Mouse (Mus musculus) myocyte (in vitro differentiated cells): Measurements from ENCODE around the gene Cntln. TPM values are rescaled to one million over a fixed set of nuclear protein-coding genes. Genes with fewer than 3 reads are reported as not detected.
A peak's percentile ranks its signal among the peaks of the same experiment; 100 is the strongest.

Experiments used
- H3K27me3 ChIP-seq: one replicate; pipeline ENCODE4 v1.6.1; 2011; ENCODE audit not compliant: control insufficient read depth, insufficient read depth, insufficient read length
- H3K36me3 ChIP-seq: one replicate; pipeline ENCODE4 v1.6.1; 2011; ENCODE audit not compliant: control insufficient read depth, insufficient read depth
- H3K4me2 ChIP-seq: one replicate; pipeline ENCODE4 v1.6.1; 2011; ENCODE audit warnings: low read depth, control low read depth
- H3K4me3 ChIP-seq: one replicate; pipeline ENCODE4 v1.5.1; 2011; ENCODE audit warnings: mild to moderate bottlenecking, control low read depth, moderate library complexity
- H3K79me2 ChIP-seq: one replicate; pipeline ENCODE4 v1.6.1; 2011; ENCODE audit not compliant: control insufficient read depth, insufficient read depth
- H3ac ChIP-seq: one replicate; pipeline ENCODE4 v1.6.1; 2011; ENCODE audit not compliant: control insufficient read depth, insufficient read length
- CEBPB ChIP-seq: IDR thresholded peaks from 2 replicates; pipeline ENCODE4 v1.6.1; 2011; ENCODE audit warnings: mild to moderate bottlenecking, moderate library complexity; ENCODE audit not compliant: poor library complexity, insufficient read depth, severe bottlenecking
- E2F4 ChIP-seq: IDR thresholded peaks from one replicate; pipeline ENCODE4 v1.6.1; 2011; ENCODE audit warnings: mild to moderate bottlenecking, control low read depth, moderate library complexity; ENCODE audit not compliant: insufficient read depth
- MAX ChIP-seq: IDR thresholded peaks from one replicate; pipeline ENCODE4 v1.6.1; 2011; ENCODE audit warnings: low read depth, mild to moderate bottlenecking, control low read depth
- MYOD1 ChIP-seq, 3 experiments: IDR thresholded peaks; one replicate each; pipeline ENCODE4 v1.6.1; 2011; ENCODE audit warnings: control low read depth in 2 of 3, low read depth in 2 of 3, mild to moderate bottlenecking in 2 of 3, moderate library complexity in 1 of 3; ENCODE audit not compliant: insufficient read length in 2 of 3, control insufficient read depth in 1 of 3
- MYOG ChIP-seq, 3 experiments: IDR thresholded peaks; one replicate each; pipeline ENCODE4 v1.6.1; 2011; ENCODE audit warnings: control low read depth in 2 of 3, low read depth in 2 of 3, mild to moderate bottlenecking in 2 of 3; ENCODE audit not compliant: insufficient read length in 2 of 3, control insufficient read depth in 1 of 3, insufficient read depth in 1 of 3
- POLR2A ChIP-seq: IDR thresholded peaks from one replicate; pipeline ENCODE4 v1.6.1; 2011; ENCODE audit warnings: low read depth, mild to moderate bottlenecking, control low read depth, moderate library complexity; ENCODE audit not compliant: insufficient read length
- POLR2AphosphoS2 ChIP-seq: IDR thresholded peaks from one replicate; pipeline ENCODE4 v1.6.1; 2011; ENCODE audit warnings: low read depth, control low read depth; ENCODE audit not compliant: insufficient read length
- REST ChIP-seq: IDR thresholded peaks from one replicate; pipeline ENCODE4 v1.6.1; 2011; ENCODE audit warnings: mild to moderate bottlenecking, control low read depth, moderate library complexity; ENCODE audit not compliant: insufficient read depth, insufficient read length
- SRF ChIP-seq: IDR thresholded peaks from one replicate; pipeline ENCODE4 v1.6.1; 2011; ENCODE audit warnings: low read depth; ENCODE audit not compliant: control insufficient read depth, insufficient read length
- TCF12 ChIP-seq: IDR thresholded peaks from one replicate; pipeline ENCODE4 v1.6.1; 2011; ENCODE audit warnings: mild to moderate bottlenecking, control low read depth; ENCODE audit not compliant: poor library complexity, insufficient read depth, severe bottlenecking
- TCF3 ChIP-seq: IDR thresholded peaks from one replicate; pipeline ENCODE4 v1.6.1; 2011; ENCODE audit warnings: low read depth, control low read depth; ENCODE audit not compliant: insufficient read length
- USF1 ChIP-seq: IDR thresholded peaks from one replicate; pipeline ENCODE4 v1.6.1; 2011; ENCODE audit warnings: low read depth, mild to moderate bottlenecking, control low read depth, moderate library complexity
- polyA plus RNA-seq: library from polyadenylated mRNA; unstranded; fragments of >200 nt; fragmentation: generic; extraction: Trizol; gene quantifications from one replicate; pipeline ENCODE4 v1.2.1, GENCODE M21; 2012; ENCODE audit warnings: missing spikeins

Cntln gene
- polyA plus RNA-seq: 2.7 TPM

- TF ChIP-seq POLR2A (peak; percentile 78), POLR2AphosphoS2 (peak; percentile 74), CEBPB (no peak), E2F4 (peak; percentile 30)
- Histone ChIP-seq H3K4me2 (peak within 1 kb of the TSS; percentile 93), H3K4me3 (peak within 1 kb of the TSS; percentile 47), H3K27me3 (no peaks in the 10 kb centered on the region), H3K79me2 (no peaks in the 10 kb centered on the region), H3ac (peak within 1 kb of the TSS; percentile 50), H3K36me3 (no peaks in the 10 kb centered on the region)
These were observed at the start of gene Cntln for GRCm38 (mm10) chr4:84884111-84884538. TSS of gene Cntln (plus strand) at chr4:84884309.

- Histone ChIP-seq H3K4me3 (no peak overlapping the region), H3K36me3 (no peaks in the 10 kb centered on the region), H3K27me3 (no peaks in the 10 kb centered on the region), H3K79me2 (no peaks in the 10 kb centered on the region), H3ac (no peak overlapping the region), H3K4me2 (no peak overlapping the region)
- TF ChIP-seq SRF (no peak), USF1 (no peak), E2F4 (no peak), POLR2A (no peak), TCF3 (no peak), TCF12 (no peak), MAX (no peak), CEBPB (no peak), MYOG (IDR thresholded peaks at IDR 0.05; ENCODE audit: control insufficient read depth in 1 of 3, insufficient read depth in 1 of 3, insufficient read length in 2 of 3, low read depth in 2 of 3) (no peak)
These were observed 47.1 kb upstream of the Cntln start for GRCm38 (mm10) chr4:84836979-84837378.

- H3K79me2 ChIP-seq: no peaks in the 10 kb centered on the region
- no peak overlapping the region for H3ac ChIP-seq
- H3K27me3 ChIP-seq: no peaks in the 10 kb centered on the region
- no peak overlapping the region for H3K4me2 ChIP-seq
- H3K4me3 ChIP-seq: no peak overlapping the region
- TF ChIP-seq MYOG (IDR thresholded peaks at IDR 0.05; ENCODE audit: control insufficient read depth in 1 of 3, insufficient read depth in 1 of 3, insufficient read length in 2 of 3, low read depth in 2 of 3) (no peak), USF1 (no peak), POLR2AphosphoS2 (no peak), MYOD1 (IDR thresholded peaks at IDR 0.05; ENCODE audit: control insufficient read depth in 1 of 3, insufficient read length in 2 of 3, low read depth in 2 of 3) (no peak), CEBPB (no peak), REST (no peak)
- no peaks in the 10 kb centered on the region for H3K36me3 ChIP-seq
These were observed 45.6 kb upstream of the Cntln start for GRCm38 (mm10) chr4:84838545-84838944.

- Histone ChIP-seq H3K4me2 (no peak overlapping the region), H3K79me2 (no peaks in the 10 kb centered on the region), H3K27me3 (no peaks in the 10 kb centered on the region), H3ac (no peak overlapping the region), H3K4me3 (no peak overlapping the region), H3K36me3 (no peaks in the 10 kb centered on the region)
- no peak for TF ChIP-seq TCF12
- TF ChIP-seq E2F4: no peak
- no peak for TF ChIP-seq TCF3
These were observed 44.6 kb upstream of the Cntln start for GRCm38 (mm10) chr4:84839466-84839865.

GRCm38 (mm10) chr4:84857588-84857987 lies 26.5 kb upstream of the Cntln start:
- TF ChIP-seq TCF3: no peak
- no peak for TF ChIP-seq REST
- no peak for TF ChIP-seq E2F4
- no peak for TF ChIP-seq SRF
- no peak for TF ChIP-seq POLR2AphosphoS2
- TF ChIP-seq CEBPB: no peak
- no peak for TF ChIP-seq TCF12
- no peak for TF ChIP-seq MYOD1 (IDR thresholded peaks at IDR 0.05; ENCODE audit: control insufficient read depth in 1 of 3, insufficient read length in 2 of 3, low read depth in 2 of 3)
- no peak for TF ChIP-seq MAX
- H3K4me3 ChIP-seq: no peak overlapping the region
- no peaks in the 10 kb centered on the region for H3K36me3 ChIP-seq
- no peak overlapping the region for H3K4me2 ChIP-seq
- no peaks in the 10 kb centered on the region for H3K27me3 ChIP-seq
- no peaks in the 10 kb centered on the region for H3K79me2 ChIP-seq
- H3ac ChIP-seq: no peak overlapping the region
